ENCODE assay signal across 21 mouse cellular contexts in the genomic region with DNA sequence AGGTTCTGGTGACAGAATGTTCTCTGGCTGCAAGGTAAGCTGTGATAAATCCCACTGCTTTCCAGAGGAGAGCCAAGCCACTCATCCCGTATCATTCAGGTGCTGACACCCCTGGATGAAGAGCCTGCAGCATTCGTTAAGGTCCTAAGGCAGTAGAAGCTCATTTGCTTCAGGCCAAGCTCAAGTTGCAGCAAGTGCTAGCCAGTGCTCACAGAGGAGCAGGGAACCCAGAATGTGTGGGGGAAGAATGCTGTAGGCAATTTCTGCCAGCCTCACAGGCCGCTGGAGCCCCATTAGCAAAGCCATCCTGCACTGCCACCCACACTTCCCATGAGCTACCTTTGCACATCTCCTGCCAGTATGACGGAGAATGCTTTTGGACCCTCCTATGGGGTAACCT.
DNase-seq lines count a peak whose midpoint lies in the region; ATAC-seq and TF ChIP-seq lines count a peak whose summit lies in the region.
"Had no signal": no experiment of that assay in that cellular context is flagged by ENCODE, and none has a peak within 500 bp of the region (broad histone marks: within the 10 kb centered on the region; RNA-seq: fewer than 3 reads in every experiment).

No protein-coding gene starts in this region.

- no peak overlapping the region for H3K4me3 ChIP-seq in left cerebral cortex, adult 2 months
- no peak overlapping the region for H3K4me3 ChIP-seq in cortical plate, adult 2 months (ENCODE audit: insufficient read depth, low read length)
- H3K4me3 ChIP-seq in midbrain, postnatal 0 days (ENCODE audit: low read depth, low read length), result no peak overlapping the region
- no peak overlapping the region for H3K4me3 ChIP-seq in embryonic facial prominence, embryonic 10.5 days
- H3K4me3 ChIP-seq: erythroblast, embryonic 14.5 days; limb, embryonic 12.5 days; liver, embryonic 13.5 days; lung, embryonic 15.5 days; myocyte had no signal

- H3K9me3 ChIP-seq in midbrain, postnatal 0 days (ENCODE audit: low read length), result no peaks in the 10 kb centered on the region
- 0 out of 2 replicates have a peak, but pooled peaks cover 2% of the 10 kb centered on the region for H3K9me3 ChIP-seq in embryonic facial prominence, embryonic 10.5 days
- H3K9me3 ChIP-seq: lung, embryonic 15.5 days had no signal

- TF ChIP-seq CTCF in left cerebral cortex, adult 2 months (IDR thresholded peaks at IDR 0.05), result no peak
- no peak for TF ChIP-seq CTCF in cortical plate, adult 2 months (IDR thresholded peaks at IDR 0.05; ENCODE audit: extremely low read depth, insufficient read depth, low read length)
- no peak for TF ChIP-seq CTCF in midbrain, postnatal 0 days (IDR thresholded peaks at IDR 0.05)

- WGBS in midbrain, postnatal 0 days, result 67% methylated on average over 4 of the region's 4 CpGs
- 83% methylated on average over 4 of the region's 4 CpGs for WGBS in embryonic facial prominence, embryonic 10.5 days

- no peak overlapping the region for H3K4me2 ChIP-seq in midbrain, postnatal 0 days (ENCODE audit: low read depth, low read length, poor library complexity, severe bottlenecking)
- H3K4me2 ChIP-seq: heart, embryonic 11.5 days; limb, embryonic 12.5 days; liver, embryonic 13.5 days; lung, embryonic 15.5 days had no signal

- H3K4me1 ChIP-seq in cortical plate, adult 2 months (ENCODE audit: control insufficient read depth, insufficient read depth, low read length), result peaks cover 14% of the 10 kb centered on the region
- H3K4me1 ChIP-seq in midbrain, postnatal 0 days (ENCODE audit: insufficient read depth, low read length), result peaks cover 12% of the 10 kb centered on the region; the same call in 1 of the 2 replicates
- peaks cover 23% of the 10 kb centered on the region for H3K4me1 ChIP-seq in embryonic facial prominence, embryonic 10.5 days
- H3K4me1 ChIP-seq: liver, embryonic 13.5 days had no signal

- peak overlapping the region; percentile 74 for H3K27ac ChIP-seq in left cerebral cortex, adult 2 months
- peak overlapping the region; percentile 33 for H3K27ac ChIP-seq in cortical plate, adult 2 months (ENCODE audit: insufficient read depth, low read length)
- H3K27ac ChIP-seq in midbrain, postnatal 0 days (ENCODE audit: low read depth, low read length), result peak overlapping the region; percentile 48
- no peak overlapping the region for H3K27ac ChIP-seq in embryonic facial prominence, embryonic 10.5 days (replicated peaks)
- H3K27ac ChIP-seq: hindbrain, postnatal 0 days; limb, embryonic 12.5 days; liver, embryonic 13.5 days; lung, embryonic 15.5 days had no signal

- DNase-seq in frontal cortex, postnatal 14 days (ENCODE audit: low spot score in 2 of 2), result no peak
- DNase-seq in left cerebral cortex, adult 2 months (ENCODE audit: extremely low spot score in 1 of 2, low spot score in 2 of 2), result peak in 1 of 2 experiments; percentile 47
- DNase-seq in left cerebral cortex, adult 11 months (ENCODE audit: low spot score), result no peak
- DNase-seq in midbrain, postnatal 0 days (ENCODE audit: low spot score), result no peak
- DNase-seq in embryonic facial prominence, embryonic 10.5 days (ENCODE audit: low spot score), result no peak
- DNase-seq: adrenal gland, postnatal 10 days; cerebellum, adult 11-12 months; cerebellum, postnatal 36 days; heart, postnatal 14 days; kidney, adult 18-20 months; kidney, postnatal 10 days; liver, embryonic 13.5 days; thymus, postnatal 4 days had no signal

- H3K36me3 ChIP-seq in midbrain, postnatal 0 days (ENCODE audit: insufficient read depth, low read length), result peaks cover 3% of the 10 kb centered on the region; the same call in 1 of the 2 replicates
- peaks cover 50% of the 10 kb centered on the region for H3K36me3 ChIP-seq in embryonic facial prominence, embryonic 10.5 days (replicated peaks)
- H3K36me3 ChIP-seq: limb, embryonic 12.5 days; liver, embryonic 13.5 days; lung, embryonic 15.5 days had no signal

- intact Hi-C loops in left cerebral cortex, adult 2 months (cut with DNase I), result no loop called here

- no peak for TF ChIP-seq POLR2A in cortical plate, adult 2 months (IDR thresholded peaks at IDR 0.05; ENCODE audit: extremely low read depth, insufficient read depth, low read length)

- no peaks in the 10 kb centered on the region for H3K27me3 ChIP-seq in midbrain, postnatal 0 days (ENCODE audit: insufficient read depth, low read length)
- no peaks in the 10 kb centered on the region for H3K27me3 ChIP-seq in embryonic facial prominence, embryonic 10.5 days (replicated peaks; ENCODE audit: low read depth, poor library complexity, severe bottlenecking)
- H3K27me3 ChIP-seq: limb, embryonic 12.5 days; liver, embryonic 13.5 days; lung, embryonic 15.5 days had no signal

- ATAC-seq in frontal cortex, adult (ENCODE audit: low TSS enrichment), result peak; percentile 59
- ATAC-seq in midbrain, postnatal 0 days (ENCODE audit: low FRiP score), result no peak
- ATAC-seq: hindbrain, postnatal 0 days had no signal

- H3K9ac ChIP-seq in midbrain, postnatal 0 days (replicated peaks; ENCODE audit: low read length, poor library complexity, severe bottlenecking), result no peak overlapping the region
- H3K9ac ChIP-seq: limb, embryonic 12.5 days; liver, embryonic 13.5 days; lung, embryonic 15.5 days had no signal
